ENCODE assay signal across 20 mouse cellular contexts in genomic region chr15:77142787-77143186, GRCm38 (mm10).
DNase-seq lines count a peak whose midpoint lies in the region; ATAC-seq and TF ChIP-seq lines count a peak whose summit lies in the region.
"Had no signal": no experiment of that assay in that cellular context is flagged by ENCODE, and none has a peak within 500 bp of the region (broad histone marks: within the 10 kb centered on the region; RNA-seq: fewer than 3 reads in every experiment).

No protein-coding gene starts in this region.

- peaks cover 15% of the 10 kb centered on the region for H3K4me1 ChIP-seq in intestine, embryonic 16.5 days (ENCODE audit: control insufficient read depth, insufficient read depth, low read length)
- H3K4me1 ChIP-seq in intestine, embryonic 15.5 days (replicated peaks): peaks cover 11% of the 10 kb centered on the region
- peaks cover 12% of the 10 kb centered on the region for H3K4me1 ChIP-seq in liver, embryonic 13.5 days (replicated peaks)

- no peak overlapping the region for H3ac ChIP-seq in myocyte (ENCODE audit: control insufficient read depth, insufficient read length)

- H3K27ac ChIP-seq in gastrocnemius, adult 2 months: peak overlapping the region; percentile 56; the same call in 1 of the 2 replicates
- no peak overlapping the region for H3K27ac ChIP-seq in intestine, embryonic 16.5 days (ENCODE audit: low read length)
- no peak overlapping the region for H3K27ac ChIP-seq in intestine, embryonic 15.5 days
- peak overlapping the region; percentile 53; the same call in 1 of the 2 replicates for H3K27ac ChIP-seq in liver, embryonic 13.5 days
- H3K27ac ChIP-seq: embryonic facial prominence, embryonic 12.5 days; forebrain, embryonic 15.5 days; heart, embryonic 15.5 days had no signal

- H3K4me3 ChIP-seq in gastrocnemius, adult 2 months: no peak overlapping the region
- H3K4me3 ChIP-seq in intestine, embryonic 16.5 days (ENCODE audit: low read length): no peak overlapping the region
- H3K4me3 ChIP-seq in intestine, embryonic 15.5 days (replicated peaks): no peak overlapping the region
- H3K4me3 ChIP-seq in liver, embryonic 13.5 days (replicated peaks): no peak overlapping the region
- no peak overlapping the region for H3K4me3 ChIP-seq in myocyte
- H3K4me3 ChIP-seq: embryonic facial prominence, embryonic 12.5 days; forebrain, embryonic 15.5 days; heart, embryonic 15.5 days had no signal

- no peak overlapping the region for H3K4me2 ChIP-seq in intestine, embryonic 16.5 days (ENCODE audit: low read depth, low read length)
- no peak overlapping the region for H3K4me2 ChIP-seq in intestine, embryonic 15.5 days (replicated peaks)
- H3K4me2 ChIP-seq in liver, embryonic 13.5 days: no peak overlapping the region
- no peak overlapping the region for H3K4me2 ChIP-seq in myocyte (ENCODE audit: low read depth)
- H3K4me2 ChIP-seq: embryonic facial prominence, embryonic 12.5 days; forebrain, embryonic 15.5 days; heart, embryonic 15.5 days had no signal

- H3K27me3 ChIP-seq in intestine, embryonic 16.5 days (replicated peaks; ENCODE audit: control insufficient read depth, insufficient read depth, low read length): no peaks in the 10 kb centered on the region
- no peaks in the 10 kb centered on the region for H3K27me3 ChIP-seq in intestine, embryonic 15.5 days (replicated peaks)
- no peaks in the 10 kb centered on the region for H3K27me3 ChIP-seq in liver, embryonic 13.5 days
- H3K27me3 ChIP-seq in myocyte (ENCODE audit: control insufficient read depth, insufficient read depth, insufficient read length): no peaks in the 10 kb centered on the region
- H3K27me3 ChIP-seq: embryonic facial prominence, embryonic 12.5 days; forebrain, embryonic 15.5 days; heart, embryonic 15.5 days had no signal

- peaks cover 100% of the 10 kb centered on the region for H3K79me2 ChIP-seq in myocyte (ENCODE audit: control insufficient read depth, insufficient read depth)

- no peaks in the 10 kb centered on the region for H3K9me3 ChIP-seq in intestine, embryonic 16.5 days (ENCODE audit: control insufficient read depth, low read length)
- H3K9me3 ChIP-seq in intestine, embryonic 15.5 days: no peaks in the 10 kb centered on the region
- no peaks in the 10 kb centered on the region for H3K9me3 ChIP-seq in liver, embryonic 13.5 days (replicated peaks)
- H3K9me3 ChIP-seq: embryonic facial prominence, embryonic 12.5 days; forebrain, embryonic 15.5 days; G1E; heart, embryonic 15.5 days had no signal

- TF ChIP-seq POLR2A in myocyte (IDR thresholded peaks at IDR 0.05; ENCODE audit: insufficient read length, low read depth): peak; percentile 2

- no peak for DNase-seq in gastrocnemius, adult 2 months
- DNase-seq in gastrocnemius, postnatal 4 days (ENCODE audit: low spot score in 2 of 2): no peak
- no peak for DNase-seq in liver, embryonic 13.5 days
- no peak for DNase-seq in adrenal gland, adult 8-10 months
- DNase-seq: adrenal gland, postnatal 10 days; B cell, adult 2 months; cerebellum, adult 11 months; cerebellum, adult 8-10 months; cerebellum, postnatal 25 days; gastrocnemius, postnatal 10 days; heart, postnatal 36 days had no signal

- ATAC-seq in intestine, embryonic 16.5 days: no peak
- no peak for ATAC-seq in intestine, embryonic 15.5 days
- ATAC-seq in liver, embryonic 13.5 days (ENCODE audit: low read depth): no peak
- ATAC-seq: CD4-positive, CD25-positive, alpha-beta regulatory T cell, adult 4 months; forebrain, embryonic 15.5 days; hindbrain, embryonic 16.5 days had no signal

- H3K36me3 ChIP-seq in intestine, embryonic 16.5 days (ENCODE audit: control insufficient read depth, insufficient read depth, low read length): no peaks in the 10 kb centered on the region
- no peaks in the 10 kb centered on the region for H3K36me3 ChIP-seq in intestine, embryonic 15.5 days
- no peaks in the 10 kb centered on the region; the same call in 1 of the 2 replicates for H3K36me3 ChIP-seq in liver, embryonic 13.5 days
- H3K36me3 ChIP-seq in myocyte (ENCODE audit: control insufficient read depth, insufficient read depth): peaks cover 82% of the 10 kb centered on the region
- H3K36me3 ChIP-seq: embryonic facial prominence, embryonic 12.5 days; forebrain, embryonic 15.5 days; G1E; heart, embryonic 15.5 days had no signal

- TF ChIP-seq CTCF in gastrocnemius, adult 2 months (IDR thresholded peaks at IDR 0.05): no peak

- WGBS in intestine, embryonic 16.5 days: 76% methylated on average over 5 of the region's 5 CpGs
- 78% methylated on average over 5 of the region's 5 CpGs for WGBS in intestine, embryonic 15.5 days
- 61% methylated on average over 5 of the region's 5 CpGs for WGBS in liver, embryonic 13.5 days (ENCODE audit: insufficient replicate concordance)

- peak overlapping the region; percentile 15; the same call in 1 of the 2 replicates for H3K9ac ChIP-seq in intestine, embryonic 16.5 days (ENCODE audit: low read depth, low read length)
- no peak overlapping the region for H3K9ac ChIP-seq in intestine, embryonic 15.5 days
- H3K9ac ChIP-seq in liver, embryonic 13.5 days: no peak overlapping the region
- H3K9ac ChIP-seq: embryonic facial prominence, embryonic 12.5 days; forebrain, embryonic 15.5 days; heart, embryonic 15.5 days had no signal

- intact Hi-C loops in gastrocnemius, adult 2 months (cut with DNase I): no loop called here

TF ChIP-seq in myocyte, 11 proteins besides CTCF, POLR2A, EP300 and RAD21:
- TF ChIP-seq CEBPB (IDR thresholded peaks at IDR 0.05; ENCODE audit: insufficient read depth, poor library complexity, severe bottlenecking) (no peak), MYOD1 (IDR thresholded peaks at IDR 0.05; ENCODE audit: control insufficient read depth in 1 of 3, insufficient read length in 2 of 3, low read depth in 2 of 3) (no peak), MYOG (IDR thresholded peaks at IDR 0.05; ENCODE audit: control insufficient read depth in 1 of 3, insufficient read depth in 1 of 3, insufficient read length in 2 of 3, low read depth in 2 of 3) (no peak), E2F4 (IDR thresholded peaks at IDR 0.05; ENCODE audit: insufficient read depth) (no peak), TCF3 (IDR thresholded peaks at IDR 0.05; ENCODE audit: insufficient read length, low read depth) (no peak), POLR2AphosphoS2 (IDR thresholded peaks at IDR 0.05; ENCODE audit: insufficient read length, low read depth) (peak; percentile 44), USF1 (IDR thresholded peaks at IDR 0.05; ENCODE audit: low read depth) (no peak)

Comparison
In these comparisons a context has a peak if more than half of its experiments do, and no peak if none do; other contexts are left out.
1. H3K27ac ChIP-seq: peak in gastrocnemius, adult 2 months (single experiment) and liver, embryonic 13.5 days (single experiment); none in intestine, embryonic 16.5 days (single experiment) and intestine, embryonic 15.5 days (single experiment).